Mouse (Mus musculus): Measurements from ENCODE around the gene Arntl2. TPM values are rescaled to one million over a fixed set of nuclear protein-coding genes. Genes with fewer than 3 reads are reported as not detected.
"Not testable (repeated sequence)": the region's sequence is repeated elsewhere in the genome, so short reads cannot be mapped to it uniquely, and the experiment has no call there.

Arntl2 gene
- polyA plus RNA-seq, 1 experiment, result 20.6 TPM

GRCm38 (mm10) chr6:146845347-146845746 is 49.5 kb downstream of the Arntl2 start:
- DNase-seq (ENCODE audit: extremely low spot score in 1 of 2, low spot score in 1 of 2), result no peak

GRCm38 (mm10) chr6:146845961-146846750 is 50.3 kb downstream of the Arntl2 start:
- DNase-seq (ENCODE audit: extremely low spot score in 1 of 2, low spot score in 1 of 2), result no peak

GRCm38 (mm10) chr6:146847402-146847801 is 51.5 kb downstream of the Arntl2 start:
- no peak for DNase-seq (ENCODE audit: extremely low spot score in 1 of 2, low spot score in 1 of 2)

- DNase-seq (ENCODE audit: extremely low spot score in 1 of 2, low spot score in 1 of 2), result no peak
Observed at GRCm38 (mm10) chr6:146848281-146848680, 52.4 kb downstream of the Arntl2 start.

GRCm38 (mm10) chr6:146850050-146850449 is 54.2 kb downstream of the Arntl2 start, which contains the start of gene Smco2:
Gene Smco2, plus strand, starts transcription at chr6:146850104.
- DNase-seq (ENCODE audit: extremely low spot score in 1 of 2, low spot score in 1 of 2), result no peak

- no peak for DNase-seq (ENCODE audit: extremely low spot score in 1 of 2, low spot score in 1 of 2)
Observed at GRCm38 (mm10) chr6:146851916-146852315, 56.1 kb downstream of the Arntl2 start.

- DNase-seq (ENCODE audit: extremely low spot score in 1 of 2, low spot score in 1 of 2), result no peak
Observed at GRCm38 (mm10) chr6:146852739-146853138, 56.9 kb downstream of the Arntl2 start.

- DNase-seq (ENCODE audit: extremely low spot score in 1 of 2, low spot score in 1 of 2), result no peak
Observed at GRCm38 (mm10) chr6:146855185-146855584, 59.3 kb downstream of the Arntl2 start.

GRCm38 (mm10) chr6:146857386-146857785 is 61.5 kb downstream of the Arntl2 start:
- DNase-seq (ENCODE audit: extremely low spot score in 1 of 2, low spot score in 1 of 2), result no peak

- no peak for DNase-seq (ENCODE audit: extremely low spot score in 1 of 2, low spot score in 1 of 2)
Observed at GRCm38 (mm10) chr6:146863154-146863553, 67.3 kb downstream of the Arntl2 start.

- DNase-seq (ENCODE audit: extremely low spot score in 1 of 2, low spot score in 1 of 2), result not testable (repeated sequence)
Observed at GRCm38 (mm10) chr6:146864370-146864769, 68.5 kb downstream of the Arntl2 start.

- no peak for DNase-seq (ENCODE audit: extremely low spot score in 1 of 2, low spot score in 1 of 2)
Observed at GRCm38 (mm10) chr6:146865701-146866100, 69.8 kb downstream of the Arntl2 start.

- DNase-seq (ENCODE audit: extremely low spot score in 1 of 2, low spot score in 1 of 2), result no peak
Observed at GRCm38 (mm10) chr6:146871975-146872374, 76.1 kb downstream of the Arntl2 start.

- no peak for DNase-seq (ENCODE audit: extremely low spot score in 1 of 2, low spot score in 1 of 2)
Observed at GRCm38 (mm10) chr6:146874415-146874814, 78.6 kb downstream of the Arntl2 start.

- no peak for DNase-seq (ENCODE audit: extremely low spot score in 1 of 2, low spot score in 1 of 2)
Observed at GRCm38 (mm10) chr6:146876820-146877219, 81.0 kb downstream of the Arntl2 start.

GRCm38 (mm10) chr6:146877425-146878045 is 81.7 kb downstream of the Arntl2 start:
- DNase-seq (ENCODE audit: extremely low spot score in 1 of 2, low spot score in 1 of 2), result peak; percentile 88 to 89

- DNase-seq (ENCODE audit: extremely low spot score in 1 of 2, low spot score in 1 of 2), result no peak
Observed at GRCm38 (mm10) chr6:146878926-146879325, 83.1 kb downstream of the Arntl2 start.

- no peak for DNase-seq (ENCODE audit: extremely low spot score in 1 of 2, low spot score in 1 of 2)
Observed at GRCm38 (mm10) chr6:146879856-146880255, 84.0 kb downstream of the Arntl2 start.

GRCm38 (mm10) chr6:146880296-146880695 is 84.4 kb downstream of the Arntl2 start:
- no peak for DNase-seq (ENCODE audit: extremely low spot score in 1 of 2, low spot score in 1 of 2)

GRCm38 (mm10) chr6:146881896-146882770 is 86.3 kb downstream of the Arntl2 start:
- no peak for DNase-seq (ENCODE audit: extremely low spot score in 1 of 2, low spot score in 1 of 2)

Measured in frontal cortex, adult 2 months (tissue).